Mouse (Mus musculus) CH12.LX (cell line): Measurements from ENCODE around the gene Por.

Experiments
- CHD2 ChIP-seq: IDR thresholded peaks from 2 replicates; pipeline ENCODE4 v1.6.1; 2011; ENCODE audit warnings: low read length, improper control_type of control experiment
- CTCF ChIP-seq, 2 experiments: IDR thresholded peaks in 1 of 2; conservative IDR thresholded peaks in 1 of 2; 2 replicates each; pipeline ENCODE4 v1.5.1; 2011 to 2012; ENCODE audit warnings: low read depth in 2 of 2, low read length in 2 of 2, improper control_type of control experiment in 1 of 2, inconsistent platforms in 1 of 2, mild to moderate bottlenecking in 1 of 2, moderate library complexity in 1 of 2
- EP300 ChIP-seq: IDR thresholded peaks from 2 replicates; pipeline ENCODE4 v1.6.1; 2011; ENCODE audit warnings: low read length, improper control_type of control experiment
- KAT2A ChIP-seq: IDR thresholded peaks from 2 replicates; pipeline ENCODE4 v1.6.1; 2012; ENCODE audit warnings: low read length, improper control_type of control experiment, inconsistent platforms; ENCODE audit not compliant: insufficient replicate concordance
- MYC ChIP-seq: IDR thresholded peaks from 2 replicates; pipeline ENCODE4 v1.6.1; 2011; ENCODE audit warnings: low read depth, mild to moderate bottlenecking, improper control_type of control experiment, low read length
- NRF1 ChIP-seq: IDR thresholded peaks from 2 replicates; pipeline ENCODE4 v1.6.1; 2014; ENCODE audit warnings: low read depth, mild to moderate bottlenecking, inconsistent platforms, low read length, improper control_type of control experiment, moderate library complexity
- POLR2A ChIP-seq: IDR thresholded peaks from 2 replicates; pipeline ENCODE4 v1.6.1; 2011; ENCODE audit warnings: low read depth, mild to moderate bottlenecking, improper control_type of control experiment, low read length
- POLR2AphosphoS2 ChIP-seq: IDR thresholded peaks from 2 replicates; pipeline ENCODE4 v1.6.1; 2011; ENCODE audit warnings: low read depth, low read length, improper control_type of control experiment
- TCF12 ChIP-seq: IDR thresholded peaks from 2 replicates; pipeline ENCODE4 v1.6.1; 2014; ENCODE audit warnings: low read depth, mild to moderate bottlenecking, inconsistent platforms, low read length, improper control_type of control experiment
- USF1 ChIP-seq: IDR thresholded peaks from 2 replicates; pipeline ENCODE4 v1.6.1; 2014; ENCODE audit warnings: low read depth, mild to moderate bottlenecking, inconsistent platforms, low read length, improper control_type of control experiment
- ZC3H11A ChIP-seq: IDR thresholded peaks from 2 replicates; pipeline ENCODE4 v1.6.1; 2012; ENCODE audit warnings: low read depth, mild to moderate bottlenecking, inconsistent platforms, low read length, improper control_type of control experiment
- ZMIZ1 ChIP-seq: IDR thresholded peaks from 2 replicates; pipeline ENCODE4 v1.6.1; 2012; ENCODE audit warnings: low read depth, mild to moderate bottlenecking, inconsistent platforms, low read length, improper control_type of control experiment

DNA sequence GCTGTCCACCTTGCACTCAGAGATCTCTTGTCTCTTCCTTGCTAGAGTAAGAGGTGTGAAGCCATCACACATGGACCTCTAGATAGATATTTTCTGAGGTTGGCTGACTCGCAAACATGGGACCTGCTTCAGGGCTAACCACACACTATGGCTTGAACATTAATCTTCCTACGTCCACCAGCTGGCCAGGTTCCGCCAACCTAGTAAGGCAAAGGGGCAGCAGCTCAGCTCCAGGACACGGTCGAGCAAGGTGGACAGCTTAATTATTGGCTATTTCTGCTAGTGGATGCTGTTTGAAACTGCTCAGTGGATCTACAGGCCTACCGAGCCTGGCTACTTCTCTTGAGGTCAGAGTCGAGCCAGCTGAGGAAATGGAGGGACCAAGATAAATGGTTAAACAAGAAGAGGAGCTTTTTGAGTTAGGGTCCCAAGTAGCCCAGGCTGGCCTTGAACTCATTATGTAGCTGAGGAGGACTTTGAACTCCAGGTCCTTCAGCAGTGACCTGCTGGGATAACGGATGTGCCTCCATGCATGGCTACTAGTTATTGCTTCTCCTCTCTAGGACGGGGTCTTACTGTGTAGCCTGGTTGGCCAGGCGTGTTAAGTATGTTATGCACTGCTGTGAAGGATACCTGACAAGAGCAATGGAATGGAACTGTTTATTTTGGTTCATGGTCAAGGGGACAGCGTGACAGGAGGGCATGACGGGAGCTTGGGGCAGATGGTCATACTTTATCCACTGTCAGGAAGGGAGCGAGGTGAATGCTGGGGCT lies 41.9 kb downstream of the Por start:
- no peak for TF ChIP-seq POLR2A
- TF ChIP-seq MYC: no peak
- TF ChIP-seq CTCF (conservative IDR thresholded peaks at IDR 0.05 in 1 of 2, IDR thresholded peaks at IDR 0.05 in 1 of 2; ENCODE audit: low read depth in 2 of 2, low read length in 2 of 2): no peak
- no peak for TF ChIP-seq ZMIZ1
- TF ChIP-seq CHD2: no peak
- TF ChIP-seq EP300: no peak
- TF ChIP-seq ZC3H11A: no peak
- no peak for TF ChIP-seq KAT2A
- no peak for TF ChIP-seq TCF12
- TF ChIP-seq USF1: no peak
- TF ChIP-seq NRF1: no peak
- TF ChIP-seq POLR2AphosphoS2: no peak
